Mouse (Mus musculus) spleen, adult 12 weeks (tissue): Measurements from ENCODE around the gene Camkk2.

Source experiments
- DNase-seq: peaks from one replicate; pipeline ENCODE4 v3.0.0; 2022; ENCODE audit warnings: low spot score

Gene Camkk2

GRCm38 (mm10) chr5:122779277-122779834 is at the start of gene Camkk2:
Gene Camkk2, minus strand, starts transcription at chr5:122779409.
- DNase-seq = peak; percentile 73

GRCm38 (mm10) chr5:122825099-122825498 is 45.9 kb upstream of the Camkk2 start:
- no peak for DNase-seq

DNA sequence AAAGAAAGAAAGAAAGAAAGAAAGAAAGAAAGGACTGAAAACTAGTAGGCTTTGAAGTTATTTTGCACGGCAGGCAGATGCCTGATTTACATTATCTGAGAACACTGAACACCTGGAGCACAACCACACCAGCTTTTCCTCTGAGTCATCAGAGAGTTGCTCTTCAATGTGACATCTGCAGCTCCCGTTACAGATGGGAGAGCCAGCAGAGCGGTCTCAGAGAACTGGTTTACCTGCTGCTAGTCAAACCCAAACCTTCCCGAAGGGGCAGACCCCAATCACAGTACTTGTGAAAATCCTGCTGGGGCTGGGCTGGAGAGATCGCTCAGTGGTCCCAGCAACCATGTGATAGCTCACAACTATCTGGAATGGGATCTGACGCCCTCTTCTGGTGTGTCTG is 45.2 kb upstream of the Camkk2 start:
- no peak for DNase-seq

DNA sequence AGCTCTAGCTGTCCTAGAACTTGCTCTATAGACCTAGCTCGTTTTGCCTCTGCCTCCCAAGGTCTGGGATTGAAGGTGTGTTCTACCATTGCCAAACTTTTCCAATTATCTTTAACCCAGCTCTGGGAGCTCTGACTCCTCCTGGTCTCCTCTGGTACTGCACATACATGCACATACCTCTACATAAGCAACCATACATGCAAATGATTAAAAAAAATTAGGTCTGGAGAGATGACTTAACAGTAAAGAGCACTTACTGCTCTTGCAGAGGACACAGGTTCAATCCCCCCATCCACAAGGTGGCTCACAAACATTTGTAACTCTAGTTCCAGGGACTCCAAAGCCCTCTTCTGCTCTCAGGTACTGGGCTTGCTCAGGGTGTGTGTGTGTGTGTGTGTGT is 44.8 kb upstream of the Camkk2 start:
- DNase-seq = no peak

- DNase-seq = no peak
Measured at GRCm38 (mm10) chr5:122822441-122822840, 43.2 kb upstream of the Camkk2 start.

- DNase-seq = no peak
Measured at GRCm38 (mm10) chr5:122821524-122821885, 42.3 kb upstream of the Camkk2 start.

- DNase-seq = peak; percentile 94
Measured at GRCm38 (mm10) chr5:122820777-122821523, 41.7 kb upstream of the Camkk2 start, which contains the start of gene Anapc5. Gene Anapc5, minus strand, starts transcription at chr5:122821339.

DNA sequence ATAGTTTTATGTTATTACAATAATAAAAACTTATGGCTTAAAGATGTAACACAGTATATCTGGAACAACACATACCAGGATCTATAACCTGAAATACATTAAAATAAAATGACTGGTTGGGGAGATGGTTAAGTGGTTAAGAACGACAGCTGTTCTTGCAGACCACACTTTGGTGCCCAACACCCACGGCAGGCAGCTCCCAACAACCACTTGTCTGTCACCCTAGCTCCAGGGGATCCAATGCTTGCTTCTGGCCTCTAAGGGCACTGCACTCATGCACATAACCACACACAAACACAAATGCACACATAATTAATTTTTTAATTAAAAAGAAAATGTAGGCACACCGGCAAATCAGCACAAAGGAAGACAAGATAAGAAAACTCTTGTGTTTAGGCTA is 33.5 kb upstream of the Camkk2 start:
- no peak for DNase-seq

DNA sequence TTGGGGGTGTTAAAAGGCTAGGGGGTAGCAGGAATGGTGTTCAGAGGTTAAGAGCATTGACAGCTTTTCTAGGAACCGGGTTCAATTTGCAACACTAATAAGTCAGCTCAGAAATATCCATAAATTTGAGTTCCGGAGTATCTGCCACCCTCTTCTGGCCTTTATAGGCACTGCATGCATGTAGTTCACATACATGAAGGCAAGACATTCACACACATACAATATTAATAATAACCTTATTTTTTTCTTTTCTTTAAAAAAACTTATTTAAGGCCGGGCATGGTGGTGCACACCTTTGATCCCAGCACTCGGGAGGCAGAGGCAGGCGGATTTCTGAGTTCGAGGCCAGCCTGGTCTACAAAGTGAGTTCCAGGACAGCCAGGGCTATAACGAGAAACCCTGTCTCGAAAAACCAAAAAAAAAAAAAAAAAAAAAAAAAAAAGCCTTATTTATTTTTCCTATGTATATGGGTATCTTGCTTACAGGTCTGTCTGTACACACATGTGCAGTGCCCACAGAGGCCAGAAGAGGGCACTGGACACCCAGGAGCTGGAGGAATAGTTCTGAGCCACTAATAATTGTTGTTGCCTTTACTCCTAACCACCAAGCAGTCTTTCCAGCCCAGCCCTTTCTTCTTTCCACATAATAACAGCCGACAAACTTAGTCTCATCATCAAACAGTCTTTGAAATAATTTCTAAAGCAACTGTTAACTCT is 32.3 kb upstream of the Camkk2 start:
- DNase-seq = peak; percentile 76

DNA sequence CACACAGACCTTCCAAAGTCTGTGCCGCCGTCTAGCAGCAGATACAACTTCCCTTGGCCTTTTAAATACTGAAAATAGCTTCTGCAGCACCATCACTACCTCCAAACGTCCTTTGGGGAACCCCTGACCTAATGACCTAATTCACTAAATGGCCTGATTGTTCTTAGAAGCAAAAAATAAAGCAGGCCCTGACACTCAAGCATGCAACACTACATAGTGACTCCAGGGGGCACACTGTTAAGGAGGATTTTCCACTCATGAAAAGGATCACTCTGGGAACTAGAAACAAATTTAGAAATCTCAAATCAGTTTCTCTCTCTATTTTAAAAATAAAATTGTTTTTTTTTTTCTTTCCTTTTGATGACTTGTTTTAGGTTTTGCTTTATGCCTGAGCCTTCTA is 26.3 kb upstream of the Camkk2 start:
- no peak for DNase-seq

DNA sequence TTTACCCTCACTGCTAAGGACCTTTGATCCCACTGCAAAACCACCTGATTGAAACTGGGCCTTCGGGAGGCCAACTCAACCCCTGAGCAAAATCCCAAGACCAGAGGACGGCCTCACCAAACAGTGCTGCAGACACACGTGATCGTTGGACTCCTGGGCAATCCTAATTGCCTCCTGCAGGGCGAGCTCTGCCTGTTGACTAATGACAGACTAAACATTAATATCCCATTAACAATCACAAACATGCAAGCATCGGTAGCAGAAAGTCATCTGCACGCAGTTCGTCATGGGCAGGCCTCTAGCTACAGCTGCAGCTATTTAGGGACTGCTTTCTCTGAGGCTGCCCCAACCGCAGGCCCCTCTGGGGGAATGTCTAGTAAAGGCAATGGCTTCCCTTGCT is 23.5 kb upstream of the Camkk2 start:
- DNase-seq = no peak

DNA sequence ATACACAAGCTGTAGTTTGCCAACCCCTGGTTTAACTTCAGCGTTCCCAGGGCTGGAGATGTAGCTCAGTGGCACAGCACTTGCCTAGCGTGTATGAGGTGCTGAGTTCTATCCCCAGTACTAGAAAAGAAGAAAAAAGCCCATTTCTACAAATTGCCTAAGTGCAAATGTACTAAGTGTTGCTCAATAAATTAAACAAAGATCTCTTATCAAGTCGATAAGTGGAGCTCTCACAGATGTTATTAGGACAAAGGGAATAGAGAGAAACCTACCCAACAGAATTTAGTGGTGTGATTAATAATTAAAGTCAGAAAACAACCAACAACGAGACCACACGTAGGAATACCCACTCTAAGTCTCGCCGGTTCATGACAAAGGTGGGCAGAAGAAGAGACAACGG is 22.5 kb upstream of the Camkk2 start:
- no peak for DNase-seq

DNA sequence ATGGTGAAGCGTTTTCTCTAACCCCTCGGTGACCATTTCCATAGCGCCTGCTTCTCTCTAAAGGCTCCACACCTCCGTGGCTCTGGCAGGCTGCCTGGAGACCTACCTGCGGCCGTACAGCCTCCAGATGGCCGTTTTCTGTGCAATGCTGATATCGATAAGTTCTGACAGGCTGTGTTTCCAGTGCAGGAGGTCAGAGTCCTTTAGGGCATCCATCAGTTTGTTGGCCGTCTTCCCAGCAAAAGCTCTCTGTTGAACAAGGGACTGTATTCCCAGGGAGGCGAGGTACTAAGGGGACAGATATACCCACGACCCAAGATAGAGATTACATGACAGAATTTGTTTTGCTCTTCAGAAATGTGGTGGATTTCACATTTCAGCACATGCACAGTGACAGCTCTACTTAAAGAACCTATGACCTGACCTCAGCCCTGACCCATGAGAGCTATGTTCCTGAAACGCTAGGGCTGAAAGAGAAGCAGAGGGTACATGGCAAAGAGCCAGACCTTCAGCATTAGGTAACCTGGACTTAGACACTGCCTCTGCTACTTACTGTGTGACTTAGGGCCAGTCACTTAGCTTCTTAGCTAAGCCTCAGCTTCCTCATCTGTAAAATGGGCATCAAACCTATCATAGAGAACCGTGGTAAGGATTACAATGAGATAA is 21.3 kb upstream of the Camkk2 start:
- DNase-seq = no peak

GRCm38 (mm10) chr5:122799379-122800344 is 20.5 kb upstream of the Camkk2 start:
- DNase-seq = no peak

GRCm38 (mm10) chr5:122798557-122799378 is 19.6 kb upstream of the Camkk2 start:
- peak; percentile 32 for DNase-seq

DNA sequence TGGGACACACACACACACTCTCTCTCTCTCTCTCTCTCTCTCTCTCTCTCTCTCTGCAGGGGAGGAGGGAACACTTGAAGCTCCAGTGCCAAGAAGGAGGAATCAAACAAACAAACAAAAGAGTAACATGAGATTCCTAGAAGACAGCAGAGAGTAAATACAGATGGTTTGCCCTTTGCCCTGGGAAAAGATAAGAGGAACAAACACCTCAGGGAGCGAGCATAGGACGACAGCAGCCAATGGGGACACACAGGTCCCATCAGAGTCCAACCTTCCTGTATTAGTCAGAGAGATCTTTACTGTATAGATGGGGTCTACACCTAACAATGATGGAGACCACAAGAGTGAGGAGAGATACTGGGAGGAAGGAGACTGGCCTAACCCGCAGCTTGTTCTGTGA is 18.7 kb upstream of the Camkk2 start:
- DNase-seq = no peak

DNA sequence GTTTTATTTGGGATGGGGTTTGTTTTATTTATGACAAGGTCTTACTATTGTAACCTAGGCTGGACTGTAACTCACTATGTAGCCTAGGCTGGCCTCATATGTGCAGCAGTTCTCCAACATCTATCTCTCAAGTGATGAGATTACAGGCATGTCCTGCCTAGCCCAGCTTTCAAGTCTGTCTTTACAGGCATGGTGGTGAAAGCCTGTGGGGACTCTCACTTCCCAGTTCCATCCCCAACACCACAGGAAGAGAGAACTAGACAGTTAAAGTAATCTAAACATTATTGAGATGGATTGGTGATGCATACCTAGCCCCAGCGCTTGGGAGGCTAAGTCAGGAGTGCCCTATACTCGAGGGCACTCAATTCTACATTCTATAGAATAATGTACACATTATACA is 9.5 kb upstream of the Camkk2 start:
- no peak for DNase-seq

DNA sequence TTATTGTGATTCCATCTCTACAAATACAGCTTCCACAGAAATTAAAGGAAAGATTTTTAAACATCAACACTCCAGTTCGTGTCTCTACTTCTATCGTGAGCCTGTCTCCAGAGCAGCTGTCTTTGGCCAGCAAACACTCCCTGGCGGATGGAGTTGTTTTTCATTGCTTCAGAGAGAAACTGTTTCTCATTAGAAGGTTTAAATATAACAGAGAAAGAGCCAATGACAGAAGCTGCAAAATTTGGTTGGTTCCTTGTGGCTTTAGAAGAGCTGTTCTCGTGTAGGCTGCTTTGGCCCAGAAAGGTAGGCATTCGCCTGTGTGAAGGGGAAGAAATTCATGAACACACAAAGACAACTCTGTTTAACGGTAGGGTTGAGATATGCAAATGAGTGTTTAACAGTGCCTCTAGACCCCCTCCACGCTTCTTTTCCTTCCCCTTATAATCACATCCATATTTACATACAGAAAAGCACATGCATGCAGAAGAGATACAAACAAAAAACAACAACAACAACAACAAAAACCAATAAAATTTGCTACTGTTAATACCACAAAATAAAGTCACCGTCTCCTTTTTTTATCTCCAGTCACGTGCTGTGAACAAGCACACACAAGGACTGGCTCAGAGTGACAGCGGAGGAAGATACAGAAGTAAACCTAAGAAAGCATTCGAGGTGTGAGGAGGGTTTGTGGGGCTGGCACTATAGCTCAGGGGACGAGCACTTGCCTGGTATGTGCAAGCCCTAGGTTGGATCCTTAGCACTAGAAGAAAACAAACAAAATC is 7.0 kb upstream of the Camkk2 start:
- no peak for DNase-seq

- no peak for DNase-seq
Measured at GRCm38 (mm10) chr5:122783726-122784406, 4.7 kb upstream of the Camkk2 start.
